Mouse (Mus musculus) erythroblast, embryonic 14.5 days (primary cell): ENCODE measurements at regions not wholly inside any gene's neighbourhood (a gene's known extent, or its start where the extent isn't known, plus 50 kb on each side); places are given as distances from the start of the nearest gene placed in this dataset.

Source experiments
- GATA1 ChIP-seq: IDR thresholded peaks from 2 replicates; pipeline ENCODE4 v1.6.1; 2012; ENCODE audit warnings: low read length, inconsistent platforms, mixed read lengths
- TAL1 ChIP-seq: IDR thresholded peaks from 3 replicates; pipeline ENCODE4 v1.6.1; 2012; ENCODE audit warnings: low read length, inconsistent platforms, mixed read lengths

- TF ChIP-seq TAL1 (no peak), GATA1 (no peak)
Measured at GRCm38 (mm10) chr14:54128334-54128733, 125.6 kb downstream of the Dad1 start.
